Mouse (Mus musculus): ENCODE measurements at regions not wholly inside any gene's neighbourhood (a gene's known extent, or its start where the extent isn't known, plus 50 kb on each side); places are given as distances from the start of the nearest gene placed in this dataset.
A peak's percentile ranks its signal among the peaks of the same experiment; 100 is the strongest.

- Histone ChIP-seq H3K4me2 (ENCODE audit: low read length) (no peak overlapping the region), H3K4me1 (replicated peaks; ENCODE audit: control insufficient read depth, insufficient read depth, low read length) (peaks cover 14% of the 10 kb centered on the region), H3K9ac (replicated peaks; ENCODE audit: low read depth, low read length) (no peak overlapping the region), H3K9me3 (ENCODE audit: control insufficient read depth, low read length) (peaks cover 3% of the 10 kb centered on the region; the same call in 1 of the 2 replicates), H3K36me3 (ENCODE audit: control insufficient read depth, insufficient read depth) (no peaks in the 10 kb centered on the region), H3K27ac (ENCODE audit: low read length) (no peak overlapping the region), H3K27me3 (replicated peaks; ENCODE audit: control insufficient read depth, insufficient read depth, low read length) (peaks cover 3% of the 10 kb centered on the region), H3K4me3 (replicated peaks; ENCODE audit: low read length) (no peak overlapping the region)
- WGBS, result 60% methylated on average over 15 of the region's 15 CpGs
- ATAC-seq, result peak; percentile 73
These were observed 345.1 kb downstream of the 3100002H09Rik start for GRCm38 (mm10) chr4:124265527-124265926.

DNA sequence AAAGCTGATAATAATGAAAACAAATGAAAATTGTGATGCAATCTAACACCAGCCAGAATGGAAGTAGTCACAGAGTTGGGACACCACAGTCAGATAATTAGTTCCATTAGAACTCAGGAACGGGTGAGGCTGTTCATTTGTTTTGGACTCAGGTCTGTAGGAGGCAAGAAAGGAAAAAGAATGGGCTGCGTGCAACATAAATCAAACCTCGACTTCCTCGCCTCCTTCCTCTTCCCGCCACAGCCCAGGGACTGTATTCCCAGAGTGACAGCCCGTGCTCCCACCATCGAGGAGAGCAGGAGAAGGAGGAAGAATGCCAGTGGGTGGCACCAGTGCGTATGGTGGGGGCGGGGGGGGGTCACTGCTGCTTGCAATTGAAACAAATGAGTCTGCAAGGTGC lies 339.2 kb upstream of the 4930535I16Rik start:
- 14% methylated on average over 9 of the region's 9 CpGs for WGBS
- no peak overlapping the region for H3K27ac ChIP-seq (ENCODE audit: low read length)
- ATAC-seq, result no peak
- peaks cover 29% of the 10 kb centered on the region for H3K4me1 ChIP-seq (replicated peaks; ENCODE audit: control insufficient read depth, insufficient read depth, low read length)
- no peak overlapping the region for H3K4me2 ChIP-seq (ENCODE audit: low read length)
- H3K9me3 ChIP-seq (ENCODE audit: control insufficient read depth, low read length), result peaks cover 3% of the 10 kb centered on the region; the same call in 1 of the 2 replicates
- H3K36me3 ChIP-seq (ENCODE audit: control insufficient read depth, insufficient read depth), result no peaks in the 10 kb centered on the region
- no peaks in the 10 kb centered on the region for H3K27me3 ChIP-seq (replicated peaks; ENCODE audit: control insufficient read depth, insufficient read depth, low read length)
- no peak overlapping the region for H3K4me3 ChIP-seq (replicated peaks; ENCODE audit: low read length)
- H3K9ac ChIP-seq (replicated peaks; ENCODE audit: low read depth, low read length), result no peak overlapping the region

DNA sequence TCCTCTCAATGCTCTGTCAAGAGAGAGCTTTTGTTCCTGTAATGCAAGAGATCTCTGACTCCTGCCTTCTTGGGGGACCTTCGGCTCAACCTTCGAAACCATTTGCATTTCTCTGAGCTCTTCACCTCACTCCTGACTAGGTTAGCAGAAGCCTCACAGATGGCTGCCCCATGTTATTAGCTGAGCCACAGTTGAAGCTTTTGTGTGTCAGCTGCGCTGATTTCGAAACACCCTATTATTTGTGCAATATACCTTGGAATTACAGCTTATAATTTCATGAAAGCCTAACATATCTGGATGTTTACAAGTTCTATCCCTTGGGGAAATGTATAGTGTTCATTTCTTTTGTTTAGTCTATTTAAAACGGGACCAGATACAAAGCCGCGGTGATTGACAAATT lies 338.7 kb upstream of the 4930535I16Rik start:
- peaks cover 29% of the 10 kb centered on the region for H3K4me1 ChIP-seq (replicated peaks; ENCODE audit: control insufficient read depth, insufficient read depth, low read length)
- H3K9me3 ChIP-seq (ENCODE audit: control insufficient read depth, low read length), result peaks cover 1% of the 10 kb centered on the region; the same call in 1 of the 2 replicates
- H3K4me3 ChIP-seq (replicated peaks; ENCODE audit: low read length), result no peak overlapping the region
- WGBS, result 56% methylated on average over 7 of the region's 7 CpGs
- H3K9ac ChIP-seq (replicated peaks; ENCODE audit: low read depth, low read length), result no peak overlapping the region
- no peaks in the 10 kb centered on the region for H3K27me3 ChIP-seq (replicated peaks; ENCODE audit: control insufficient read depth, insufficient read depth, low read length)
- no peak for ATAC-seq
- no peak overlapping the region for H3K4me2 ChIP-seq (ENCODE audit: low read length)
- no peaks in the 10 kb centered on the region for H3K36me3 ChIP-seq (ENCODE audit: control insufficient read depth, insufficient read depth)
- H3K27ac ChIP-seq (ENCODE audit: low read length), result no peak overlapping the region

- Histone ChIP-seq H3K4me3 (replicated peaks; ENCODE audit: low read length) (no peak overlapping the region), H3K36me3 (ENCODE audit: control insufficient read depth, insufficient read depth) (no peaks in the 10 kb centered on the region), H3K27me3 (replicated peaks; ENCODE audit: control insufficient read depth, insufficient read depth, low read length) (no peaks in the 10 kb centered on the region), H3K4me2 (ENCODE audit: low read length) (peak overlapping the region; percentile 44; the same call in 1 of the 2 replicates), H3K9me3 (ENCODE audit: control insufficient read depth, low read length) (no peaks in the 10 kb centered on the region), H3K9ac (replicated peaks; ENCODE audit: low read depth, low read length) (no peak overlapping the region), H3K27ac (ENCODE audit: low read length) (no peak overlapping the region), H3K4me1 (replicated peaks; ENCODE audit: control insufficient read depth, insufficient read depth, low read length) (peaks cover 29% of the 10 kb centered on the region)
- 11% methylated on average over 7 of the region's 7 CpGs for WGBS
- ATAC-seq, result peak; percentile 20; the same call in 1 of the 2 replicates
These were observed 337.3 kb upstream of the 4930535I16Rik start for GRCm38 (mm10) chr4:124255183-124255543.

DNA sequence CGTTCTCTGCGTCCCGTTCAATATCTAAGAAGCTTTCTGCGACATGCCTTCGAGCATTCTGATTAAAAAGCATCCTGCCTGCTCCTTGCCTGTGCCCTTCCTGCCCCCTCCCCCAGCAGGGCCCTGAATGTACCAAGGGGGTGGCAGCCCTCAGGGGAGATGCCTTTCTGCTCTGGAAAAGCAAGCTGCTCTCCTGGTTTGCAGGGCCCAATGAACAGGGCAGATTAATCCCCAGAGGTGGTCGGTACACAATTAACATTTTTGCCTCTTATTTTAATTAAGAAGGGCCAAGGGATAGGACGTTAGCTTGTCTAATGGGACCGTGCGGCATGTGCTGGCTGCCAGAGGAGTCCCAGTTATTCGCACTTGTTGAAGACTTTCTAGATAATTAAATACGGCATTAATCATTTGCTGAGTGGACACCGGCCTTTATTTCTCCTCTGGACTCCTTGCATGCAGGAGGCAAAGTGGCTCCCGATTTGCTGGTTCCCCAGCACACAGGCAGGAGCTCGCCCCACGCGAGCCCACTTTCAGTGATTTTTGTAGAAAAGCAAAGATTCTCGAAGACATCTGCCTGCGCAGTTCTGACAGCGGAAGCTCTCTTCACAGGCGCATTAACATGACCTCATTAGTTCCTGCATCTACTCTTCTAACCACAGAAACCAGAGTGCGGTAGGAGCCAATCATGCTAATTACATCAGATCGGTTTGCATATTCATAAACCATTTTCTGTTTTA lies 336.8 kb upstream of the 4930535I16Rik start:
- Histone ChIP-seq H3K27me3 (replicated peaks; ENCODE audit: control insufficient read depth, insufficient read depth, low read length) (no peaks in the 10 kb centered on the region), H3K36me3 (ENCODE audit: control insufficient read depth, insufficient read depth) (no peaks in the 10 kb centered on the region), H3K4me3 (replicated peaks; ENCODE audit: low read length) (no peak overlapping the region), H3K9ac (replicated peaks; ENCODE audit: low read depth, low read length) (peak overlapping the region; percentile 28; the same call in 1 of the 2 replicates), H3K9me3 (ENCODE audit: control insufficient read depth, low read length) (no peaks in the 10 kb centered on the region), H3K4me2 (ENCODE audit: low read length) (peak overlapping the region; percentile 44), H3K27ac (ENCODE audit: low read length) (no peak overlapping the region), H3K4me1 (replicated peaks; ENCODE audit: control insufficient read depth, insufficient read depth, low read length) (peaks cover 29% of the 10 kb centered on the region)
- WGBS, result 5% methylated on average over 22 of the region's 22 CpGs
- peak; percentile 52 for ATAC-seq

GRCm38 (mm10) chr4:124241600-124241999 lies 323.8 kb upstream of the 4930535I16Rik start:
- no peak overlapping the region for H3K4me3 ChIP-seq (replicated peaks; ENCODE audit: low read length)
- no peak overlapping the region for H3K27ac ChIP-seq (ENCODE audit: low read length)
- H3K27me3 ChIP-seq (replicated peaks; ENCODE audit: control insufficient read depth, insufficient read depth, low read length), result no peaks in the 10 kb centered on the region
- no peaks in the 10 kb centered on the region for H3K9me3 ChIP-seq (ENCODE audit: control insufficient read depth, low read length)
- 20% methylated on average over 13 of the region's 13 CpGs for WGBS
- H3K36me3 ChIP-seq (ENCODE audit: control insufficient read depth, insufficient read depth), result no peaks in the 10 kb centered on the region
- H3K9ac ChIP-seq (replicated peaks; ENCODE audit: low read depth, low read length), result no peak overlapping the region
- H3K4me1 ChIP-seq (replicated peaks; ENCODE audit: control insufficient read depth, insufficient read depth, low read length), result peaks cover 16% of the 10 kb centered on the region
- ATAC-seq, result 0 out of 2 replicates have a peak, but pooled peaks have one; percentile 31
- peak overlapping the region; percentile 29; the same call in 1 of the 2 replicates for H3K4me2 ChIP-seq (ENCODE audit: low read length)

- ATAC-seq, result peak; percentile 49; the same call in 1 of the 2 replicates
- H3K4me2 ChIP-seq (ENCODE audit: low read length), result peak overlapping the region; percentile 22; the same call in 1 of the 2 replicates
- H3K4me3 ChIP-seq (replicated peaks; ENCODE audit: low read length), result no peak overlapping the region
- no peaks in the 10 kb centered on the region for H3K27me3 ChIP-seq (replicated peaks; ENCODE audit: control insufficient read depth, insufficient read depth, low read length)
- no peaks in the 10 kb centered on the region for H3K9me3 ChIP-seq (ENCODE audit: control insufficient read depth, low read length)
- H3K4me1 ChIP-seq (replicated peaks; ENCODE audit: control insufficient read depth, insufficient read depth, low read length), result peaks cover 14% of the 10 kb centered on the region
- WGBS, result 18% methylated on average over 16 of the region's 16 CpGs
- H3K9ac ChIP-seq (replicated peaks; ENCODE audit: low read depth, low read length), result peak overlapping the region; percentile 24; the same call in 1 of the 2 replicates
- no peaks in the 10 kb centered on the region for H3K36me3 ChIP-seq (ENCODE audit: control insufficient read depth, insufficient read depth)
- peak overlapping the region; percentile 33; the same call in 1 of the 2 replicates for H3K27ac ChIP-seq (ENCODE audit: low read length)
These were observed 318.7 kb upstream of the 4930535I16Rik start for GRCm38 (mm10) chr4:124236476-124236875.

GRCm38 (mm10) chr4:124228537-124228936 lies 310.7 kb upstream of the 4930535I16Rik start:
- Histone ChIP-seq H3K27ac (ENCODE audit: low read length) (no peak overlapping the region), H3K36me3 (ENCODE audit: control insufficient read depth, insufficient read depth) (no peaks in the 10 kb centered on the region), H3K4me3 (replicated peaks; ENCODE audit: low read length) (no peak overlapping the region), H3K4me2 (ENCODE audit: low read length) (no peak overlapping the region), H3K27me3 (replicated peaks; ENCODE audit: control insufficient read depth, insufficient read depth, low read length) (no peaks in the 10 kb centered on the region), H3K9me3 (ENCODE audit: control insufficient read depth, low read length) (no peaks in the 10 kb centered on the region), H3K9ac (replicated peaks; ENCODE audit: low read depth, low read length) (no peak overlapping the region), H3K4me1 (replicated peaks; ENCODE audit: control insufficient read depth, insufficient read depth, low read length) (peaks cover 9% of the 10 kb centered on the region)
- 10% methylated on average over 17 of the region's 17 CpGs for WGBS
- peak; percentile 78 for ATAC-seq

GRCm38 (mm10) chr4:124223646-124224500 lies 306.1 kb upstream of the 4930535I16Rik start:
- no peak overlapping the region for H3K4me2 ChIP-seq (ENCODE audit: low read length)
- no peaks in the 10 kb centered on the region for H3K36me3 ChIP-seq (ENCODE audit: control insufficient read depth, insufficient read depth)
- no peaks in the 10 kb centered on the region for H3K9me3 ChIP-seq (ENCODE audit: control insufficient read depth, low read length)
- no peak overlapping the region for H3K9ac ChIP-seq (replicated peaks; ENCODE audit: low read depth, low read length)
- H3K4me3 ChIP-seq (replicated peaks; ENCODE audit: low read length), result no peak overlapping the region
- WGBS, result 75% methylated on average over 15 of the region's 15 CpGs
- no peak overlapping the region for H3K27ac ChIP-seq (ENCODE audit: low read length)
- peaks cover 7% of the 10 kb centered on the region for H3K4me1 ChIP-seq (replicated peaks; ENCODE audit: control insufficient read depth, insufficient read depth, low read length)
- H3K27me3 ChIP-seq (replicated peaks; ENCODE audit: control insufficient read depth, insufficient read depth, low read length), result no peaks in the 10 kb centered on the region
- no peak for ATAC-seq

All from forebrain, embryonic 16.5 days (tissue).